Mouse (Mus musculus) liver, adult 2 months (tissue): Measurements from ENCODE around the gene Gli1.

Source experiments
- CTCF ChIP-seq: fragments of 200-500 bp; IDR thresholded peaks from 2 replicates; pipeline ENCODE4 v1.5.1; 2011; ENCODE audit warnings: low read depth, low read length, control low read depth
- POLR2A ChIP-seq: fragments of 200-500 bp; IDR thresholded peaks from 2 replicates; pipeline ENCODE4 v1.6.1; 2011; ENCODE audit warnings: low read length, control low read depth; ENCODE audit not compliant: insufficient read depth; ENCODE audit errors: extremely low read depth

DNA sequence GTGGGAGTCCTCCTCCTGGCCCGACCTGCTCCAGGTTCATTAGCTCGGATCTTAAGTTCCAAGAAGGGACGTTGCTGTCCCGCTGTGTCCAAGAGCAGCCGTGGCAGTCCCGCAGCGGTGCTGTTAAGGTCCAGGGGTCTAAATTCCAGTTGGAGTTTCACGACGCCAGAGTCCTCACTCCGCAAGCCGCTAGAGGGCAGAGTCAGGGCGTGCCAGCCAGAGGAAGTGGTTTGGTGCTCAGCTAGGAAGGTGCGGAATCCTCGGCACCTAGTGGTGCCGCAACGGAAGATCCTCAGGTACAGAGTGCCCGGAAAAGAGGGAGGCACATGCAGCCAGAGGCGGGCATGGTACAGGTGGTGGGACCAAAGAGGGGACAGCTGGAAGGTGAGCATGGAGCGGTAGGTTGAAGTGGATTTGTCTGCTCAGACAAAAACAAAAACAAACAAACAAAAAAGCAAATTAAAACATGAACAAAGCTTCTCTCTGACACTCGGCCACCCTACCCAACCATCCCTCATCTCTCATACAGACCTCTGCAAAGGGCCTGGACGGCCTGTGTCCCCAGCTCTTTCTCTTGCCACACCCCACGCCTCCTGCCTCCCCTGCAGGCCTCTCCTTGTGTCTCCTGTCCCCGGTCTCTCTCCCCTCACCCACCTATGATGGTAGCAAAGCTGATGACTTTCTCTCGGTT is 9.0 kb upstream of the Gli1 start:
- TF ChIP-seq POLR2A (peak; percentile 79), CTCF (peak; percentile 92)
